Mouse (Mus musculus): ENCODE data around the gene Rfng. TPM values are rescaled to one million over a fixed set of nuclear protein-coding genes. Genes with fewer than 3 reads are reported as not detected.

Gene Rfng
- total and polyA plus RNA-seq, 3 experiments = 12.7 to 40.7 TPM; not detected in 1

GRCm38 (mm10) chr11:120826016-120826953 is 42.3 kb upstream of the Rfng start:
- no peak overlapping the region for H3K9ac ChIP-seq (ENCODE audit: control insufficient read depth, low read depth, low read length, poor library complexity, severe bottlenecking)
- TF ChIP-seq POLR2A (IDR thresholded peaks at IDR 0.05; ENCODE audit: control insufficient read depth in 1 of 2, insufficient read depth in 1 of 2, low read depth in 1 of 2, low read length in 2 of 2, poor library complexity in 1 of 2) (0 out of 4 replicates have a peak, but pooled peaks of 1 of the 2 experiments have one; percentile 32), MYB (IDR thresholded peaks at IDR 0.05; ENCODE audit: low read depth, low read length) (no peak)
- H3K4me3 ChIP-seq (ENCODE audit: control insufficient read depth in 1 of 2, insufficient read depth in 1 of 2, low read depth in 2 of 2, low read length in 2 of 2) = no peak overlapping the region
- H3K4me1 ChIP-seq (ENCODE audit: control insufficient read depth in 1 of 2, insufficient read depth in 2 of 2, low read length in 2 of 2) = peaks cover 0 to 18% of the 10 kb centered on the region in 2 experiments; a peak in 3 of 4 replicates
- H3K79me2 ChIP-seq (ENCODE audit: control insufficient read depth, insufficient read depth, low read length, poor library complexity) = peaks cover 28% of the 10 kb centered on the region
- no peak for DNase-seq (ENCODE audit: low read depth, low spot score)
- H3K9me3 ChIP-seq (replicated peaks; ENCODE audit: insufficient read depth, low read length) = no peaks in the 10 kb centered on the region
- peaks cover 0 to 12% of the 10 kb centered on the region in 2 experiments; a peak in 3 of 4 replicates for H3K36me3 ChIP-seq (ENCODE audit: control insufficient read depth in 1 of 2, insufficient read depth in 2 of 2, low read length in 2 of 2)
- H3K27ac ChIP-seq (ENCODE audit: control insufficient read depth, low read depth, low read length) = no peak overlapping the region
- no peaks in the 10 kb centered on the region for H3K27me3 ChIP-seq (ENCODE audit: control insufficient read depth in 1 of 2, insufficient read depth in 2 of 2, low read length in 2 of 2)

GRCm38 (mm10) chr11:120825289-120825863 is 41.4 kb upstream of the Rfng start:
- TF ChIP-seq ETS1 (IDR thresholded peaks at IDR 0.05; ENCODE audit: low read depth, low read length) (no peak), ZC3H11A (IDR thresholded peaks at IDR 0.05; ENCODE audit: low read depth, low read length) (no peak), KAT2A (conservative IDR thresholded peaks at IDR 0.05; ENCODE audit: low read depth, low read length) (no peak), ZKSCAN1 (IDR thresholded peaks at IDR 0.05; ENCODE audit: low read depth, low read length) (no peak), CHD1 (IDR thresholded peaks at IDR 0.05; ENCODE audit: low read depth, low read length) (no peak), E2F4 (IDR thresholded peaks at IDR 0.05; ENCODE audit: borderline replicate concordance, low read depth, low read length) (no peak), RCOR1 (IDR thresholded peaks at IDR 0.05; ENCODE audit: low read depth, low read length) (no peak), CHD2 (IDR thresholded peaks at IDR 0.05; ENCODE audit: low read length) (no peak), GATA1 (IDR thresholded peaks at IDR 0.05; ENCODE audit: low read depth, low read length) (no peak), JUND (IDR thresholded peaks at IDR 0.05; ENCODE audit: low read depth, low read length) (no peak), CTCF (IDR thresholded peaks at IDR 0.05 in 2 of 3, conservative IDR thresholded peaks at IDR 0.05 in 1 of 3; ENCODE audit: control insufficient read depth in 1 of 3, insufficient read depth in 1 of 3, low read depth in 2 of 3, low read length in 3 of 3, poor library complexity in 1 of 3, severe bottlenecking in 1 of 3) (no peak), MYB (IDR thresholded peaks at IDR 0.05; ENCODE audit: low read depth, low read length) (no peak), POLR2A (IDR thresholded peaks at IDR 0.05; ENCODE audit: control insufficient read depth in 1 of 2, insufficient read depth in 1 of 2, low read depth in 1 of 2, low read length in 2 of 2, poor library complexity in 1 of 2) (no peak), POLR2AphosphoS2 (IDR thresholded peaks at IDR 0.05; ENCODE audit: low read length) (no peak), ELF1 (IDR thresholded peaks at IDR 0.05; ENCODE audit: low read depth, low read length) (no peak), MAFK (IDR thresholded peaks at IDR 0.05; ENCODE audit: borderline replicate concordance, low read depth, low read length) (no peak), MAX (IDR thresholded peaks at IDR 0.05; ENCODE audit: low read length) (no peak)
- Histone ChIP-seq H3K4me1 (ENCODE audit: control insufficient read depth in 1 of 2, insufficient read depth in 2 of 2, low read length in 2 of 2) (peaks cover 0 to 20% of the 10 kb centered on the region in 2 experiments; a peak in 3 of 4 replicates), H3K4me3 (ENCODE audit: control insufficient read depth in 1 of 2, insufficient read depth in 1 of 2, low read depth in 2 of 2, low read length in 2 of 2) (peak overlapping the region; percentile 69 to 77; a peak in 3 of 4 replicates), H3K36me3 (ENCODE audit: control insufficient read depth in 1 of 2, insufficient read depth in 2 of 2, low read length in 2 of 2) (peaks cover 0 to 12% of the 10 kb centered on the region in 2 experiments; a peak in 3 of 4 replicates), H3K27me3 (ENCODE audit: control insufficient read depth in 1 of 2, insufficient read depth in 2 of 2, low read length in 2 of 2) (no peaks in the 10 kb centered on the region), H3K79me2 (ENCODE audit: control insufficient read depth, insufficient read depth, low read length, poor library complexity) (peaks cover 38% of the 10 kb centered on the region), H3K9ac (ENCODE audit: control insufficient read depth, low read depth, low read length, poor library complexity, severe bottlenecking) (peak overlapping the region; percentile 89), H3K9me3 (replicated peaks; ENCODE audit: insufficient read depth, low read length) (no peaks in the 10 kb centered on the region), H3K27ac (ENCODE audit: control insufficient read depth, low read depth, low read length) (peak overlapping the region; percentile 74)
- peak; percentile 23 for DNase-seq (ENCODE audit: low read depth, low spot score)
